11 mouse cellular contexts compared by ENCODE assay signal in the genomic region with DNA sequence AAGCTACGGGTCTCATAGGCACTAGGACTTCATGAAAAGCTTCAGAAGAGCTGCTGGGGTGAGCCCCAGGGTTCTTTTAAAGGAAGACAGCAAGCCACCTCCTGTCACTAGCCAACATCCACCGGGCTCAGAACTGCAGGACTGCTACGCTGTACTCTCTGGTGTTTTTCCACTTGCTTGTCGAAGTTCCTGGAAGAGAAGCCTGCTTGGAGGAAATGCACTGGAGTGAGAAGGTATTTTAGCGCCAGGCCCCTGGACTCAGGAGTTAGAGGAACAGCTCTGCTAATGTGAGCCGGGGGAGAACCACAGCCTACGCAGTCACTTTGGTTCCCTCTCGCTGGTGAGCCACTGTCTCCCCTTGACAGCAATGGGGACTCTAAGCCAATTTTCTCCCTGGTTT. TPM values are rescaled to one million over a fixed set of nuclear protein-coding genes. Genes with fewer than 3 reads are reported as not detected.
DNase-seq lines count a peak whose midpoint lies in the region; ATAC-seq and TF ChIP-seq lines count a peak whose summit lies in the region.
"Had no signal": no experiment of that assay in that cellular context is flagged by ENCODE, and none has a peak within 500 bp of the region (broad histone marks: within the 10 kb centered on the region; RNA-seq: fewer than 3 reads in every experiment).

No protein-coding gene starts in this region.

- no peak for ATAC-seq in megakaryocyte progenitor cell, adult 5-6 weeks (replicated peaks; ENCODE audit: poor library complexity)

- H3K4me3 ChIP-seq in small intestine, adult 2 months (ENCODE audit: low read depth, low read length): no peak overlapping the region
- H3K4me3 ChIP-seq: forebrain, embryonic 12.5 days; neural tube, embryonic 12.5 days had no signal

- H3K27ac ChIP-seq in small intestine, adult 2 months (ENCODE audit: insufficient read depth, low read depth, low read length): peak overlapping the region; percentile 69
- H3K27ac ChIP-seq: forebrain, embryonic 12.5 days; neural tube, embryonic 12.5 days had no signal

- no peaks in the 10 kb centered on the region for H3K27me3 ChIP-seq in small intestine, adult 2 months (ENCODE audit: control insufficient read depth, insufficient read depth, low read length)
- H3K27me3 ChIP-seq: forebrain, embryonic 12.5 days; neural tube, embryonic 12.5 days had no signal

- TF ChIP-seq CTCF in small intestine, adult 2 months (IDR thresholded peaks at IDR 0.05; ENCODE audit: extremely low read depth, insufficient read length, insufficient replicate concordance, low read depth, low read length): no peak

- intact Hi-C loops in heart, postnatal 25 days (cut with DNase I): loop anchor here (5.0 kb wide), 1 partner anchor 36 kb away; no protein-coding TSS in a partner anchor

- H3K4me1 ChIP-seq in small intestine, adult 2 months (ENCODE audit: control insufficient read depth, insufficient read depth, insufficient read length, low read length): peaks cover 12% of the 10 kb centered on the region; the same call in 1 of the 2 replicates

- 70% methylated on average over 8 of the region's 8 CpGs for WGBS in small intestine, adult 2 months

- peaks cover 14% of the 10 kb centered on the region for H3K36me3 ChIP-seq in small intestine, adult 2 months (ENCODE audit: control insufficient read depth, insufficient read depth, low read length)

- TF ChIP-seq POLR2A in small intestine, adult 2 months (IDR thresholded peaks at IDR 0.05; ENCODE audit: low read depth, low read length): no peak

- DNase-seq in heart, adult 11 months: peak; percentile 94
- DNase-seq in heart, postnatal 25 days (ENCODE audit: low spot score): no peak
- DNase-seq in T-cell, adult 2 months (ENCODE audit: low spot score): peak; percentile 27
- DNase-seq in kidney, adult 9 months: peak; percentile 65
- DNase-seq in cerebellum, postnatal 4 days (ENCODE audit: low spot score in 2 of 2): no peak
- no peak for DNase-seq in c-Kit-positive CD71-positive TER-119-positive erythroid progenitor cells, embryonic 14.5 days (ENCODE audit: low spot score)
- DNase-seq: layer of hippocampus, adult 9-11 months had no signal

RNA-seq across cellular contexts. Expression of a gene that starts 6.4 kb away (rescaled TPM):
- total RNA-seq in heart, postnatal 25 days (2021): 1 to 10 TPM; 7.3 to 8.6 TPM
- 5.2 and 5.3 TPM in 2 replicates for polyA plus RNA-seq in small intestine, adult 2 months (2012; rRNA removed)
- total RNA-seq in megakaryocyte progenitor cell, adult 5-6 weeks (2015): 21.4 and 23.9 TPM in 2 replicates
- 15.4 and 18.5 TPM in 2 replicates for total RNA-seq in megakaryocyte progenitor cell, adult 5-6 weeks (2017)

RNA-seq across cellular contexts. Expression of a gene that starts 6.5 kb away (rescaled TPM):
- total RNA-seq in heart, postnatal 25 days (2021): 10 to 100 TPM; 11.7 to 14.9 TPM
- polyA plus RNA-seq in small intestine, adult 2 months (2012; rRNA removed): 3.8 and 9.4 TPM in 2 replicates
- total RNA-seq in megakaryocyte progenitor cell, adult 5-6 weeks (2015): 17.5 and 18.1 TPM in 2 replicates
- 17.9 and 20.7 TPM in 2 replicates for total RNA-seq in megakaryocyte progenitor cell, adult 5-6 weeks (2017)

RNA-seq across cellular contexts. Expression of a gene that starts 6.5 kb away (rescaled TPM):
- total RNA-seq in heart, postnatal 25 days (2021): not detected
- polyA plus RNA-seq in small intestine, adult 2 months (2012; rRNA removed): not detected in 2 replicates
- 0.64 TPM in 1 of 2 replicates, not detected in the other for total RNA-seq in megakaryocyte progenitor cell, adult 5-6 weeks (2015)
- not detected in 2 replicates for total RNA-seq in megakaryocyte progenitor cell, adult 5-6 weeks (2017)
- polyA plus RNA-seq: forebrain, embryonic 12.5 days had no signal

RNA-seq across cellular contexts. Expression of a gene that starts 11.5 kb away (rescaled TPM):
- total RNA-seq in heart, postnatal 25 days (2021): 100 to 1,000 TPM in 1 of 2 experiments, 10 to 100 TPM in 1; 90.0 to 101 TPM
- 27.2 and 55.2 TPM in 2 replicates for polyA plus RNA-seq in small intestine, adult 2 months (2012; rRNA removed)
- total RNA-seq in megakaryocyte progenitor cell, adult 5-6 weeks (2015): 141 and 146 TPM in 2 replicates
- total RNA-seq in megakaryocyte progenitor cell, adult 5-6 weeks (2017): 68.5 and 76.9 TPM in 2 replicates

RNA-seq across cellular contexts. Expression of a gene that starts 29.5 kb away (rescaled TPM):
- total RNA-seq in heart, postnatal 25 days (2021): not detected
- polyA plus RNA-seq in small intestine, adult 2 months (2012; rRNA removed): 0.66 and 23.5 TPM in 2 replicates
- 0.51 and 1.9 TPM in 2 replicates for total RNA-seq in megakaryocyte progenitor cell, adult 5-6 weeks (2015)
- 0.20 and 1.9 TPM in 2 replicates for total RNA-seq in megakaryocyte progenitor cell, adult 5-6 weeks (2017)
- polyA plus RNA-seq: neural tube, embryonic 12.5 days had no signal

Comparison
In these comparisons a context has a peak if more than half of its experiments do, and no peak if none do; other contexts are left out.
1. DNase-seq: peak in heart, adult 11 months (single experiment), T-cell, adult 2 months (single experiment) and kidney, adult 9 months (single experiment); none in heart, postnatal 25 days (single experiment), cerebellum, postnatal 4 days (0 of 2) and c-Kit-positive CD71-positive TER-119-positive erythroid progenitor cells, embryonic 14.5 days (single experiment).